In the genomic region with DNA sequence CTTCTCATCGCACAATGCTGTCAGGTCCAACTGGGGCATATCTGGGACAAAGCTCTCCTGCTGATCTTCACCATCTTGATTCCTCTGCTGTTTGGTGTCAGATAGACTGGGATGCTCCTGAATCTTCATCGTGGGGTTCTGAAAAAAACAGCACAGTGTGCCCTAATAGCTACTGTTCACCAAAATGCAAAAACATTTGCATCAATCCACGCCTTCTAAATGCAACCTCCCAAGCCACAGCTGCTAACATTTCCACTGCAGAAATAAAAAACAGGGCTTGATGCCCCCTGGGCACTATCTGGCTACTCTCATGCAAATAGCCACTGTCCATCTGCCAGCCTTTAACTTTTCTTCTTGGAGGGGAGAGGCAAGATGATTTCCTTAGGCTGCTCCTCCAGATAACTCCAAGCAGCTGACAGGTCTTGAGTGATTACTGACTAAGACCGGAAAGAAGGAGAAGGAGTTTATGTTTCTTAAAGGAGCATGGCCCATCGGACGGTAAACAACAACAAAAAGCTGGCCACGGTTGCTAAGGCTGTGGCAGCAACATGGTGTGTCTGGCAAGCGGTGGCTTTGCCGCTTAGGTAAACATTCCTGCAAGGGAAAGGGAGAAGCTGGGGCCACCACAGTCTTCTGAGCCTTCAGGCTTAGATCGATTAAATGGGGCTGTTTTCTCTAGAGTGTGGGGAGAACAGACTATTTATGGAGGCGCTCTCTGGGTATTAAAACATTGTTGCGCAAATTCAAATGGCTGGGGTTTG, we compare ENCODE assay signal across 11 mouse cellular contexts. TPM values are rescaled to one million over a fixed set of nuclear protein-coding genes. Genes with fewer than 3 reads are reported as not detected.
A peak's percentile ranks its signal among the peaks of the same experiment; 100 is the strongest.
DNase-seq lines count a peak whose midpoint lies in the region; ATAC-seq lines count a peak whose summit lies in the region.
"Had no signal": no experiment of that assay in that cellular context is flagged by ENCODE, and none has a peak within 500 bp of the region (broad histone marks: within the 10 kb centered on the region; RNA-seq: fewer than 3 reads in every experiment).

No protein-coding gene starts in this region.

- H3K4me3 ChIP-seq in kidney, embryonic 15.5 days (replicated peaks), result no peak overlapping the region
- no peak overlapping the region for H3K4me3 ChIP-seq in embryonic facial prominence, embryonic 13.5 days
- no peak overlapping the region for H3K4me3 ChIP-seq in midbrain, embryonic 14.5 days (replicated peaks; ENCODE audit: low read depth, low read length)
- H3K4me3 ChIP-seq: erythroblast, embryonic 14.5 days; limb, embryonic 15.5 days had no signal

- peak overlapping the region; percentile 30 for H3K4me2 ChIP-seq in kidney, embryonic 15.5 days
- H3K4me2 ChIP-seq in embryonic facial prominence, embryonic 13.5 days, result peak overlapping the region; percentile 43
- H3K4me2 ChIP-seq in midbrain, embryonic 14.5 days (ENCODE audit: low read length), result peak overlapping the region; percentile 28
- H3K4me2 ChIP-seq: limb, embryonic 15.5 days had no signal

- no peaks in the 10 kb centered on the region for H3K27me3 ChIP-seq in kidney, embryonic 15.5 days
- H3K27me3 ChIP-seq in embryonic facial prominence, embryonic 13.5 days, result no peaks in the 10 kb centered on the region
- no peaks in the 10 kb centered on the region for H3K27me3 ChIP-seq in midbrain, embryonic 14.5 days (ENCODE audit: control insufficient read depth, insufficient read depth, low read length)
- H3K27me3 ChIP-seq: limb, embryonic 15.5 days had no signal

- no peak overlapping the region for H3K27ac ChIP-seq in kidney, embryonic 15.5 days
- no peak overlapping the region for H3K27ac ChIP-seq in embryonic facial prominence, embryonic 13.5 days
- peak overlapping the region; percentile 2 for H3K27ac ChIP-seq in midbrain, embryonic 14.5 days (replicated peaks; ENCODE audit: low read depth, low read length)
- H3K27ac ChIP-seq: limb, embryonic 15.5 days had no signal

- no peaks in the 10 kb centered on the region for H3K9me3 ChIP-seq in kidney, embryonic 15.5 days (replicated peaks)
- no peaks in the 10 kb centered on the region for H3K9me3 ChIP-seq in embryonic facial prominence, embryonic 13.5 days
- no peaks in the 10 kb centered on the region for H3K9me3 ChIP-seq in midbrain, embryonic 14.5 days (ENCODE audit: control insufficient read depth, low read length)
- H3K9me3 ChIP-seq: G1E; limb, embryonic 15.5 days had no signal

- DNase-seq in kidney, postnatal 25 days, result no peak
- peak; percentile 69 to 77 for DNase-seq in cerebellum, adult 18-20 months
- DNase-seq in midbrain, embryonic 14.5 days, result peak; percentile 45
- no peak for DNase-seq in urinary bladder, postnatal 14 days (ENCODE audit: low spot score)
- no peak for DNase-seq in spleen, postnatal 4 days (ENCODE audit: low spot score in 2 of 2)
- DNase-seq in layer of hippocampus, adult 11-12 months (ENCODE audit: low spot score), result no peak

- WGBS in kidney, embryonic 15.5 days, result 31% methylated on average over 12 of the region's 12 CpGs
- WGBS in embryonic facial prominence, embryonic 13.5 days, result 28% methylated on average over 12 of the region's 12 CpGs
- 37% methylated on average over 12 of the region's 12 CpGs for WGBS in midbrain, embryonic 14.5 days

- H3K9ac ChIP-seq in kidney, embryonic 15.5 days, result no peak overlapping the region
- H3K9ac ChIP-seq in embryonic facial prominence, embryonic 13.5 days, result no peak overlapping the region
- H3K9ac ChIP-seq in midbrain, embryonic 14.5 days (replicated peaks; ENCODE audit: low read length), result no peak overlapping the region
- H3K9ac ChIP-seq: limb, embryonic 15.5 days had no signal

- no peak; the same call in 1 of the 2 replicates for ATAC-seq in kidney, embryonic 15.5 days (replicated peaks; ENCODE audit: low FRiP score)
- no peak for ATAC-seq in embryonic facial prominence, embryonic 13.5 days (ENCODE audit: insufficient number of reproducible peaks, insufficient read depth, low FRiP score, low TSS enrichment, low read depth)
- ATAC-seq in midbrain, embryonic 14.5 days (ENCODE audit: low FRiP score, low TSS enrichment), result 0 out of 2 replicates have a peak, but pooled peaks have one; percentile 28

- H3K4me1 ChIP-seq in kidney, embryonic 15.5 days, result peaks cover 9% of the 10 kb centered on the region
- peaks cover 12% of the 10 kb centered on the region for H3K4me1 ChIP-seq in embryonic facial prominence, embryonic 13.5 days
- H3K4me1 ChIP-seq in midbrain, embryonic 14.5 days (ENCODE audit: control insufficient read depth, insufficient read depth, low read length), result peaks cover 9% of the 10 kb centered on the region; the same call in 1 of the 2 replicates

- no peaks in the 10 kb centered on the region for H3K36me3 ChIP-seq in kidney, embryonic 15.5 days
- H3K36me3 ChIP-seq in embryonic facial prominence, embryonic 13.5 days, result no peaks in the 10 kb centered on the region
- H3K36me3 ChIP-seq in midbrain, embryonic 14.5 days (ENCODE audit: control insufficient read depth, insufficient read depth, low read length), result no peaks in the 10 kb centered on the region
- H3K36me3 ChIP-seq: G1E; limb, embryonic 15.5 days had no signal

RNA-seq across cellular contexts. Expression of a gene that starts 58.4 kb away (rescaled TPM):
- polyA plus RNA-seq in kidney, embryonic 15.5 days (2015; fragmentation: Nextera tagmentation; extraction: Ambion mirVana), result 1.1 and 3.8 TPM in 2 replicates
- polyA plus RNA-seq in embryonic facial prominence, embryonic 13.5 days (2015; fragmentation: Nextera tagmentation; extraction: Ambion mirVana), result 2.3 and 3.3 TPM in 2 replicates
- 225 and 247 TPM in 2 replicates for polyA plus RNA-seq in midbrain, embryonic 14.5 days (2014; fragmentation: Nextera tagmentation; extraction: Ambion mirVana)
- polyA plus RNA-seq: erythroblast, embryonic 14.5 days; G1E had no signal

RNA-seq across cellular contexts. Expression of a gene that starts 59.1 kb away (rescaled TPM):
- polyA plus RNA-seq in kidney, embryonic 15.5 days (2015; fragmentation: Nextera tagmentation; extraction: Ambion mirVana), result 9.4 and 9.7 TPM in 2 replicates
- polyA plus RNA-seq in embryonic facial prominence, embryonic 13.5 days (2015; fragmentation: Nextera tagmentation; extraction: Ambion mirVana), result 6.8 and 7.5 TPM in 2 replicates
- polyA plus RNA-seq in midbrain, embryonic 14.5 days (2014; fragmentation: Nextera tagmentation; extraction: Ambion mirVana), result 7.9 and 10.5 TPM in 2 replicates
- polyA plus RNA-seq: erythroblast, embryonic 14.5 days; G1E had no signal

Comparison
In these comparisons a context has a peak if more than half of its experiments do, and no peak if none do; other contexts are left out.
1. DNase-seq: peak in cerebellum, adult 18-20 months (2 of 2) and midbrain, embryonic 14.5 days (single experiment); none in kidney, postnatal 25 days (0 of 2), urinary bladder, postnatal 14 days (single experiment), spleen, postnatal 4 days (0 of 2) and layer of hippocampus, adult 11-12 months (single experiment).
2. RNA of a gene that starts 58.4 kb away (polyA plus RNA-seq): 225 to 247 TPM in midbrain, embryonic 14.5 days; 1.1 to 3.8 TPM in kidney, embryonic 15.5 days and 2.3 to 3.3 TPM in embryonic facial prominence, embryonic 13.5 days; every median in the first group is over 10 times any median in the second.
3. Peak in every context shown above with its lines, with median percentiles within 50 percentile points of each other: H3K4me2 ChIP-seq.